Mouse (Mus musculus) cerebellum, adult 9-11 months (tissue): ENCODE data around the gene Ano10.
A peak's percentile ranks its signal among the peaks of the same experiment; 100 is the strongest.

Experiments used
- DNase-seq: peaks from one replicate; pipeline ENCODE4 v3.0.0; 2022

Gene Ano10

DNA sequence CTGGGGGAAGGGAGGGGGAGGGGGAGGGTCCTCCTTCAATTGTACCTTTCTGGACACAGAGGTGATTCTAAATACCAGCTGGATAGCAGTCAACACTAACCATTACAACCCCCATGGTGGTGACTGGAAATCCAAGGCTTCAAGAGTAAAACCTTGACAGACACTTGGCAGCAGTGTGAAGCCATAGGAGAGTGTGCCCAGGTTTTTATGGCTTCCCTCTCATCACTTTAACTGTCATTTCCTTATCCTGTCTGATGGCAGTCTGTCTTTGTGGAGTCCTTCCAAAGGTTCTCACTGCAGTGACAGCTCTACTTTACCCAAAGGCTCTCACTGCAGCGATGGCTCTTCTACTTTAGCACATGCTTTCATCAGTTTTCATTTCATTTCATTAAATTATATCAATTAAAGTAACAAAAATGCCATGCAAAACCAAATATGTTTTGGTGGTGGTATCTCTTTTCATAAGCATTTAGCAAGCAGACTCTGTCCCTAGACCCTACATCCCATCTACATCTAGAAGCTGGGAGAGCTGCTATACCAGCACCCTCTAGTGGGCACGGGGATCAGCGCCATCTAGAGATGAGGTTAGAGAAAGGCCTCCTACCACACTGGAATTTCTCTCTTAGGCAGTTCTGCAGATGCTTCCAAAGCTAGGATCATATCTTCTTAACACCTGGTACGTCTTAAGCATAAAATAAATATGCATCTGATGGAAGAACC is 50.0 kb downstream of the Ano10 start:
- peak; percentile 38 for DNase-seq

DNA sequence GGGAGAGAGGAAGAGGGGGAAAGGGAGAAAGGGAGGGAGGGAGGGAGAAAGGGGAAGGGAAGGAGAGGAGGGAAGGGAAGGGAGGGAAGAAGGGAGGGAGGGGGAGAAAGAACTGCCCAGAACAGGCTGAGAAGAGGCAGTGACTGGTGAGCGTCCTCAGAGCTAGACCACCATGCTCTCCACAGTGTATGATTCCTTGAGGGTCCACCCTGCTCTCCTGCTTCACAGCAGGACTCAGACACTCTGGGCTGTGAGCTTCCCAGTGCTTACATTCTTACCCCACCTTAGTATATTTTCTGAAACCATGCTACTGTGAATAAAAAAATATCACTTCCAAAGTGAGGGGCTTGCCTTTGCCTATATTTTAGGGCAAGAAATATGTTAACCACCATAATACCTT is 50.9 kb downstream of the Ano10 start:
- no peak for DNase-seq

DNA sequence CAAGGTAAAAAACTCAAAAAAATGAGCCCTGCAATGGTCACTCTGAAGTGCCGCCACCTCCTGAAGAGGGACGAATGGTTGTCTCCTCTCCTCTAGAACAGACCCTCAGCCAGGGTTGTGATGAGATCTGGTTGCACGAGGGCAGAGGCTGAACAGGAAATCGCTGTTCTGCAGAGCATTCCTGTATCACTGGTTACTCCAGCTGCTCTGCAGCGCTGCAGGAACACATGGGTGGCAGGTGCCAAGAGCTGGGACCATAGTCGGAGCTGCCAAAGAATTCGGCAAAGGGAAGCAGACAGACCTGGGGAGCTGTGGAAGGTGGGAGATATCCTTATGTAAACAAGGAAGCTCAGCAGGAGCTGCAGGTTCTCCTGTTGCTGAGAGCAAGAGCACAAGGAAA is 51.4 kb downstream of the Ano10 start:
- no peak for DNase-seq

DNA sequence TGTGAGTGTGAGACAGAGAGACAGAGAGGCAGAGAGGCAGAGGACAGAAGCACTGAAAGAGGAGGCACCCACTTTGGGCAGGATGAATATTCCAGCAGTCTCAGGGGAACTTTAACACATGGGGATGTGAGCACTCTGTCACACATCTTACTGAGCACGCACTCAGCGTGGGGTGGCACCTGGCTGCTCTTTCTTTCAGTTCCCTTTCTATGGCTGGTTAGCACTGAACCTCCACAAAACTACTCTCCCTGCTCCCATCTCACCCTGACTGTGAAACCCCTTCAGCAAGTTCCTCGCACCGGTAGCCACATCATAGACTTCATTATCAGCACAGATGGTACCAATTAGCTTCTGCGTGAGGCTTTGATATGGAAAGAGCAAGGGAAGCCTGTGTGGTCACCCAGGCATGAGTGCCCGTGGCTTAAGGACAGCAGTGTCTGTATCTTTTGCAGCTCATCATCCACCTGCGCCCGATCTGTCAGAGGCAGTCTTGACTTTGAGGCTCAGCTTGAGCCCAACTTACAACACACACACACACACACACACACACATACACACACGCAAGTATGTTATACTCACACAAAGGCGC is 52.3 kb downstream of the Ano10 start:
- DNase-seq, result peak; percentile 33

DNA sequence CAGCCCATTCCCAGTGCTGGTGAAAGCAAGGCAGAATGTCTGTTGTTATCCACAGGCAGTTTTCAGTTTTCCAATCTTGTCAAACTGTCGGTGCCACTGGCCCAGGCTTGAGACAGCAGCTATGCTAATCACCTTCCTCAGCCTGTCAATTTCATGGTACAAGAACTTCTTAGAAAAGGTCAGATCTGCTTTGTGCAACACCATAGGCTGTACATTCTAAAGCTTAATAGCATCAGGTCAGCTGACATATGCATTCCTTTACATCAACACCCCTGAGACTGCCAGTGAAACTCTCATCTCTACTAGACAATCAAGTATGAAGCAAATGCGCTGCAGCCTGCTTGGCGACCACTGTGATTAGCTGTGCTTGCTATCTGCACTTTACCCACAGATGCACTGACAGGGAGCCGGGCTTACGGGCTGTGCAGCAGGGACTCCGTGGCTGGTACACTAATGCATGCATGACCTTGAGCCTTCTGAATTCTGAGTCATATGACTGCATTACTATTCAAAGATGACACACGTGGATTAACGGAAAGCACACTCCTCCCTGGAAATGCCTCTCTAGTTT is 53.5 kb downstream of the Ano10 start:
- DNase-seq, result no peak

DNA sequence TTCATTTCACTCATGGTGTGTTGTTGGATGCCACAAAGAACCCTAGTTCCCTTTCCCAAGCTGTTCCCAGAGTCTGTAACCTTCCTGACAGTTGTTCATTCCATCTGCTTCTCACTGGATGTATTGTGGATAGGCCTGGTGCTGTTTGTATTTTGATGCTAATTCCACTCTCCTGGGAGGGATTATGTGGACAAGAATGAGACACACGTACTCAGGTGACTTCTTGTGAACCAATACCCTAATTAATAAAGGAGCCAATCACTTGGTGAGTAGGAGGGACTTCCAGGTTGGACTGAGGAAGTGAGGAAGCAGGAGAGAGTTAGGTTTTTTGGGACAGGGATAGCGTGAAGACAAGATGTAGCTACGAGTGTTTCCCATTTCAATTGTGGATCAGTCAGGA is 59.5 kb downstream of the Ano10 start:
- no peak for DNase-seq

DNA sequence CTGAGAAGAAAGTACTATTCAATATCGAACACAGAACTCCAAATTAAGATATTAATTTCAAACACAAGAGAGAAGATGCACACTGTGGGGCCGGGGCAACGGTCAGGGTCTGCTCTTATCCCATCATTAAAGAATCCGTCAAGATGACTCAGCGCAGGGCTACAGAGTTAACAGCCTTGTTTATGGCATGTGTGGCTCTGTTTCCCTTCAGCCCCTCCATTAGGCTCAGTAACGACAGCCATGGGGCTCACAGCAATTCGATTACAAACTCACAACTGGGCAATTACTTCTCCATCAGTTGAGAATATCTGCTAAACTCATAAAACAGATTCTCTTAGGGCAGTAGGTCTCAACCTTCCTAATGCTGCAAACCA is 60.3 kb downstream of the Ano10 start:
- DNase-seq, result no peak

DNA sequence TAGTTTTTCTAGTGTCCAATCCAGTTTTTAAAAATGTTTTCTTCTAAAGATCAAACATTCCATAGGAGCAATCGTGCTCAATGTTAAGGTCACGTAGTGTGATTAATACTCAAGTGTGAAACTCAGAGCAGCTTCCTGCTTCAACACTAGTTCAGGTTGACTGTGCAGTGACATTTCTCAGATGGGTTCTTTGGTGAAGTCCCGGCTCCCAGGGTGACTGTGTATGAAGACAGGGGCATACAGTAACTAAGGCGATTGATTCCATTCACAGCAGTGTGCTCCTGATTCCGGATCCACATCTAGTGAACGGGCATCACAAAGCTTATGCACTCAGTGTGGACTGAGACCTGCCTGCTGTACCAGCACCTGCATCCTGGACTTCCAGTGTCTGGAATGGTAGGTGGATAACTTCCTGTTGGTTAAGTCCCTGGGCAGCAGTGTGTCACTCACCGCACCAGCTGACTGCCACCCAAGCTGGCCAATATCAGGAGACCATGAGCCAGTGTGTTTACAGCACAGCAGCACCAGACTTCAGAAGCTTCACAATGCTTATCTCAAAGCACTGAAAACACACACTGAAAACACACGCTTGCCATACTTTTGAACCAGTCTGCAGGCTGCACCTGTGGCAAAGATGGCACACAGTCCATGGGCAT is 60.8 kb downstream of the Ano10 start:
- DNase-seq, result no peak

DNA sequence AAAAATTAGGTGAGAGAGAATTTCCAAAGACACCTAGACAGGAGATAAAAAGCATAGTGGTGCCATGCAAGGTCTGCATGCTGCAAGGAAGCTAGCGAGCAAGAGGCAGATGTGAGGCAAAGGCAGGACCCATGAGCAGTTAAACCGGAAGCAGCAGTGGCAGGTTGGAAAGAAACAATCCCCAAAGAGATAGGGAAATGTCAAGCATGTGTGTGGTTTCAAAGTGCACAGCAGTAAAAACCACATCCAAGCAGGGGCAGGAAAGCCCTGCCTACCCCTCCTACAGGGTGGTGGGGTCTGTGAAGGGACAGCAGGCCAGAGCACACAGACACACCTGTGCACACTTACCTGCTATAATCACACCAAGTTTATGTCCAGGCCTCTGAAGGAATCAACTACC is 61.3 kb downstream of the Ano10 start:
- DNase-seq, result no peak

DNA sequence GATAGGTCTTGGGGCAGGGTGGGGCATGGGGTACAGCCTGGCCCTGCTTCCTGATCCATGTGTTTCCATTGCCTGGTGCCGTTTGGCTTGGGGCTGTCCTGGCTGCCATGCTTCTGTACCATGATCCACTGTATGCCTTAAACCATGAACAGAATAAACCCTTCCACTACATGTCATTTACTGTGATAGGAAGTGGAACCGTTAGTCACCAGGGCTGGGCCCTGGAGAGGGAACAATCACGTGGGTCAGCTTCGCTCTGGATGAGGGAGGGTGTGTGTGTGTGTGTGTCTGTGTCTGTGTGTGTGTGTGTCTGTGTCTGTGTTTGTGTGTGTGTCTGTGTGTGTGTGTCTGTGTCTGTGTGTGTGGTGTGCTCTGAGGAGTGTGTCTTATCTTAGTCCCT is 63.5 kb downstream of the Ano10 start:
- DNase-seq, result no peak

DNA sequence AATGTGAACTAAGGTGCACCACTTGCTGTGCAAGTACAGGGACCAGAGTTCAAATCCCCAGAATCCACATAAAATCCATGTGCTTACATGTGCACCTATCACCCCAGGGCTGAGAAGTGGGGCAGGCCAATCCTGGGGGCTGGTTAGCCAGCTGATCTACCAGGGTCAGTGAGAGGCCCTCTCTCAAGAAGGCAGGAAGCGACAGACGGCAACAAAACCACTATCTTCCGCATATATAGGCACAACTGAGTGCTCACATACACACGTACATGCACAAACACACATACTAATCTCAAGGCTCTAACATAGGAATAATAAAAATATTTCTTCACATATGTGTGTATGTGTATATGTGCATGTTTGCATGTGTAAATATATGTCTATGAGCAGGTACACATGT is 67.8 kb downstream of the Ano10 start:
- no peak for DNase-seq

DNA sequence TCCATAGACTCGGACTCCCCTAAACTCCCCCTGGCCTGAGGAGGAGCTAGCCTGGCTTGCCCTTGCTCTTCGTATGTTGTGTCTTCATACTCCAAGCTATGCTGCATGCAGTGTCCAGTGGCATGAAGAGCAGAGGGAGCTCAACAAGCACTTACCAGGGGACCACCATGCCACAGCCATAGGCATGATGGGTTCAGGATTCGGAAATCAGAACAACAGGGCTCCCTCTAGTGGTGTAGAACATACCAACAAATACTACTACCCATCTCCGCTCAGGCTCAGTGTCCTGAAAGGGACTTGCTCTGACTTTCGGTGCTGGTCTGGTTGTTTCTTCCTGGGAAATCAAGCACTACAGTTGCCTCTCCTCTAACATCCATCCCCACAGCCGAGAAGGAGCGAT is 68.9 kb downstream of the Ano10 start:
- peak; percentile 30 for DNase-seq

DNA sequence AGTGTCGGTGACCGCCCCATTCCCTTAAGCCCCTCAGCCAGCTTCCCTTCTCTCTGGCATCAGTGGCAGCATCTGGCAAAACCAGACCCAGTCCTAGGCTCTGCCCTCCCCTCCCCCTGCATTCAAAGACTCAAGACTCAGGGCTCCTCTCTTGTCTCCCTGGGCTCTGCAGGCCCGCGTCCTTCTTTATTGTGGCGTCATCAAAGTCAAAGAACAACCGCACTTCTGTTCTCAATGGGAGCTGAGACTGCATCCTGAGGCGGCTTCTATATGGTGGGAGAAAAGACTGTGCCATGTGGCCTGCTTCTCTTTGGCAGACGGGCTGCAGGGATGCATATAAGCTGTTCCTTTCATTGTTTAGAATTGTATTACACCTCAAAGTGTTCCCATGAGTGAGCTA is 71.2 kb downstream of the Ano10 start:
- DNase-seq, result no peak

DNA sequence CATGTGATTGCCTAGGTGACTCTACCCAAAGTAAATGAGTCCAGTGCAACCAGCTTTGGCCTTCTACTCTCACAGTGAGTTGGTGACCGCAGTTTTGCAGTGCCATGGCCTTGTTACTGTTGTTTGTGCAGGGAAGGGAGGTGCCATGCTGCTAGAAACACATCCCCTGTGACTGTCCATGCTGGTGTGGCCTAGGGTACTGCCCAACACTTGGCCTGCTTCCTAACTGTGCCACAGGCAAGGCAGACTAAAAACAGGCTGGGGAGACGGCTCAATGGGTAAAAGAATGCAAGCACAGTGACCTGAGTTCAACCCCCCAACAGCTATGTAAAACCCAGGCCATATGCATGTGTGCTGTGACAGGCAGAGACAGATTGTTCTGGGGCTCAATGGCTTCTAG is 74.3 kb downstream of the Ano10 start:
- DNase-seq, result no peak

DNA sequence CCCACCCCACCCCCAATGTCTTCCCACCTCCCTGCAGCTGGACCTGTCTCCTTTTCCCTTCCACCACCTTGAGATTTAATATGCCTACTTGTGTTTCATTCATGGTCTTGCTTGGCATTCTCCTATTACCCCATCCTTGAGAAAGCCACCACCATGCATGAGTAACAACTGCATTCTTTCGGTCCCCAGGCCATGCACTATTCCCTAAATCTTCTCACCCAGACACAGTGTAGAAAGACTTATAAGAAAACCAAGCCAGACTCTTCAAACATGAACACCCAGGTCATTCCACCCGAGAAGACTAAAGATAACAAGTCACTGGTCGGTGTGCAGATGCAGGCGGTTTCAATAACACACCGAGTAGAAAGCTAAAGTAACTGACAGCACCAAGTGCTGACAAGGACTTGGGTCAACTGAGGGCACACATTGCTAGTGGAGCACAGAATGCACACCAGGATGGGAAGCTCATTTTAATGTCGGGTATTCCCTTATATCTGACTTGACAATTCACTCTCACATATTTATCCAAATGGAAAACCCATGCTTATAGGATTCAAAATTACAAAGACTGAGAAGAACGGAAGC is 77.2 kb downstream of the Ano10 start:
- no peak for DNase-seq

DNA sequence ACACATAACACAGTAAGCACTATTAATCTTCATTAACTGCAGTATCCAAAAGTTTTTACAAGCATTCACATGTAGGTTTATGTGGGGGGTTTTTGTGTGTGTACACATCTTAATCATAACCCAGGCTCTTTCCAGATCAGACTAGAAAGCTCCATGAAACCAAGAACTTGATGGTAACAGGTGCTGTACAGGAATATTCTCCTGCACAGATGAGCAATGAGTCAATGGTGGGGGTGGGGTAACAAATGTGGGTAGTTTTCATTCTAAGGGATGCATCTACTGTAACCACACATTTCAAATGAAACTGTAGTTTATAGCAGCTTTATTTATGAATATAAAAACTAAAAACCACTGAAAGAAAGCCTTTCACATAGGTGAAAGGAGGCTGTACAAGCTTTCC is 79.1 kb downstream of the Ano10 start:
- no peak for DNase-seq

DNA sequence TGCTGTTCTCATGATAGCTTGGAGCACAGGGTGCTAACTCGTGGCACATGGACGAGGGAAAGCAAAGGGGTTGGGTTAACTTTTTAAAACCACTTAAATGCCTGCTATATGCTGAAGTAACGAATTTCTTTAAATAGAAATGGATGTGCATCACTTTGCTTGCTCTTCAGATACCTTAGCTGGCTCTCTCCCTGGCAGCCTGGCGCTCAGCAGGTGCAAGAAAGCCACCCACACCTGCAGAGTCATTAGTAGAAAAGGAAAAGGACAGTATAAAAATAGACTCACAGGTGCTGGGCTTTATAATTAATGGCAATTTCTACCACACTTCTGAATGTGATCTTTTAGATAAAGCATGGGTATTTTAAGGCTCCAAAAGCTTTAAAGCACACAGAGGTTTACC is 85.9 kb downstream of the Ano10 start:
- DNase-seq, result no peak

DNA sequence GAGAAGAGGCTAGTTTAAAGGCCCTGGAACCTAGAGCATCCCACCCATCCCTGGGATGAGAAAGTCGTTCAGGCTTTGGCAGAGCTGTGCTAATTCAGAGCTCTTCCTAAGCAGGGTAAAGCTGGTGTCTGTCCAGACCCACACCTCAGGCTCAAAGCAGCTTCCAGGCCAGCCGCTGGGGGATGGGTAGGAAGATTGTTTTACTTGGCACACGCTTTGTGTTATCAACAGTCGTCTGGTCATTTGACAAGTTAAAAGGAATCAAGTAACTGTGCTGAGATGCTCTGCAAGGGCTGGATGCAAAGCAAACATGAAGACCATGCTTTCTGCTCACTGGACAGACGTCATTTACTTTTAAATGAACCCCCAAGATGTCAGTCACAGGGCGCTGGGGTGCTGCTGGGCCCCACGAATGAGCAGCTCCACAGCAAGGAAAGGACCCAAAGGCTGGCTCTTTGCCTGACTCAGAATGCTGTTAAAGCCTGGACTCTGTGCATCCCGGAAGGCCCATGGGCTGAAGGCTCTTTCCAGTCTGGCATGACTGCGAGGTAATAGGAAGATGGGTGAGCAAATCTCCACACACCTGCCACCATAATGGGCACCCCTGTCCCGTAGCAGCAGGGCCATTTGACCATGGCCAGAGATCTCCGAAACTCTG is 88.6 kb downstream of the Ano10 start:
- no peak for DNase-seq

DNA sequence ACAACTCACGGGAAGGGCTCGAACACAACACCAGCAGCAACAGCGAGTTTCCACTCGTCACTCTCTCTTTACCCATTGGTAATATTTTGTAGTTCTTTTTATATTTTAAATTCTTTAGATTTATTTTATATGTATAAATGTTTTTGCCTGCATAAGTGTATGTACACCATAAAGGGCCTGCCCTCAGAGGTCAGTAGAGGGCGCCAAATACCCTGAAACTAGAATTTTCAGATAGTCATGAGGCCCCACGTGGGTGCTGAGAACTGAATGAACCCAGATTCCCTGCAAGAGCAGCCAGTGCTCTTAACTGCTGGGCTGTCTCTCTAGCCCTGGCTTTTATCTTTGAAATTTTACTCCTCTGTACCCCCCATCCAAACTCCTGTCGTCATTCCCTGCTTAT is 89.7 kb downstream of the Ano10 start:
- DNase-seq, result no peak

DNA sequence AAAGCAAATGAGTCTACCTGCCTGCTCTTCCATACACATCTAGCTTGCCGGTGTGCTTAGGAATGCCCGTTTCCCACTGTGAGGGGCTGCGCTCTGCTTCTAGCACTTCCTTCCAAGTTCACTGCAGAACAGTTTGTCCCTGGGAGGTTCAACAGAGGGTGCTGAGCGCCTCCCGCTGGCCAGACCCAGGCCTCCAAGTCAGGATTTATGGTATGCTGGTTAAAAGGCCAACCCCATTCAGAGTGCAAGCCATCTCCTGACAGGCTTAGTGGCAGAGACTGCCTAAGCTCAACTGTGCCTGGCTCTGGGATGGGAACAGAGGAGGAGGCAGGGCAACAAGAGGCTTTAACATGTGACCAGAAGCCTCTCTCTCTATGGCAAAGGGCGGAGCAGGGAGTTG is 95.0 kb downstream of the Ano10 start:
- DNase-seq, result peak; percentile 67

DNA sequence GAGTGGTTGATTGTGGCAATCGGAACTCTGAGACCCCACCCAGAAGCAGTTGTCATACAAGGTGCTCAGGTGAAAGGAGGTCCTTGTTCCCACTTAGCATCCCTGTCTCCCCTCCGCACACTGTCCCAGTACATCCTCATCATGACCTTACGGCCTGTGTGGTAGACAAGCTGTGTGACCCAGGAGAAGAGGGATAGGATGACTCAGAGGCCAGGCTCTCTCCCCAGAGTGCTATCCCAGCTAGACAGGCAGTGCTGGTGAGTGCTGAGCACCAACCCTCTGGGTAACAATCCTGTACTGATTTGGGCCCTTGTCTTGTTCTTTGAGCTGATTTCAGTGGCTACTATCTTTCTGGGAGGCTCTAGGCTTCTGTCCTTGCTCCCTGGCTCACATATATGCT is 95.6 kb downstream of the Ano10 start:
- no peak for DNase-seq

DNA sequence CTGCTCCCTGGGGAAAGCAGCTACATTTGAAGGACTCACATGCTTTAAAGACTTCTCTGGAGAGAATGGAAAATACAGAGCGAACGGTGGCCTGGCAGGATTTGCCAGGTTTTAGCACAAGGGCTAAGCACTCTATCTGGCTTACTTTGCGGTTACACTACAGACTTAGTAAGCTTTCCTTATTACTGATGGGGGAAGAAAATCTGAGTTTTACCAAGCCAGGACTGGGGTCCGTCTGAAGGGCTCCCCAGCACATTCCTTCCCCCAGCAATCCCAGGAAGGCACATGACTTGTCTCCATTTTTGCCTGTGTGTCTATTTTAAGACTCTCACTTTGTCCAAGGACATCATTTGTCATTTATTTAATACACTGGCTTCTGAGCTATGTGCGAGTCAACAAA is 97.2 kb downstream of the Ano10 start:
- DNase-seq, result no peak

DNA sequence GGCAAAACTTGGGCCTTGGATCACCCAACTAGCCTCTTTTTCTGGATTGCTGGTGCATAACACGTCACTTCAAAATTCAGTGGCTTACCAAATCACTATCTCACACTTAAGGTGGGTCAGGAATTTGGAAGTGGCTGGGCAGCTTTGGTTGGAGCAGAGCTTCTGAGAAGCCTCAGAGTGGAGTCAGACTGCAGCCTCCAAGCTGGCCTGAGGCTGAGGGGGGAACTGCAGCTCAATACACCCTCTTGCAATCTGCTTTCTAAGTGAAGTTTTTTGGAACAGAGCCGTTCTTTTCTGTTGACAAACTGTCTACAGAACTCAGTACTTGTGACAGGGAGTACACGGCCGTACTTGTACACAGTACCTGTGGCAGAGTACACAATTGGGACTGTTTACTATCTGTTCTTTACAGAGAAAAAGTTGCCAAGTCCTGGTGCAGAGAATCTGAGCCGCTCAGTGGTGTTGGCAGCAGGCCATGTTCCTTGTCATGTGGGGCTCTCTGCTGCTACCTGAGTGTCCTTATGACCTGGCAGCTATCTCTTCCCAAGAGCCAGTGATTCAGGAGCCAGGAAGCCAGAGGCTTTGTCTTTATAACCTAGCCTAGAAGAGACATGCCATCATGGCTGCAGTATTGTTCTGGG is 99.1 kb downstream of the Ano10 start:
- DNase-seq, result peak; percentile 85
